Mouse (Mus musculus) small intestine, adult 2 months (tissue): ENCODE results near the gene Card19.

ENCODE experiments used
- CTCF ChIP-seq: fragments of 200-500 bp; IDR thresholded peaks from 2 replicates; pipeline ENCODE4 v1.5.1; 2012; ENCODE audit warnings: low read depth, mild to moderate bottlenecking, control low read depth, inconsistent platforms, low read length, moderate library complexity, mixed read lengths; ENCODE audit not compliant: insufficient replicate concordance, insufficient read length; ENCODE audit errors: extremely low read depth
- POLR2A ChIP-seq: fragments of 200-500 bp; IDR thresholded peaks from 2 replicates; pipeline ENCODE4 v1.6.1; 2012; ENCODE audit warnings: low read depth, mild to moderate bottlenecking, control low read depth, inconsistent platforms, low read length, moderate library complexity

- no peak for TF ChIP-seq CTCF
- TF ChIP-seq POLR2A: no peak
Observed at GRCm38 (mm10) chr13:49257819-49258313, 42.0 kb upstream of the Card19 start.
